Mouse (Mus musculus): ENCODE measurements around the gene Cnmd.

GRCm38 (mm10) chr14:79606867-79607266 is 55.1 kb downstream of the Cnmd start:
- no peak for TF ChIP-seq CTCF (IDR thresholded peaks at IDR 0.05; ENCODE audit: low read depth, low read length)
- no peak for TF ChIP-seq POLR2A (IDR thresholded peaks at IDR 0.05; ENCODE audit: extremely low read depth, insufficient read depth, low read length)

Measured in liver, adult 2 months (tissue).